Mouse (Mus musculus): ENCODE data around the gene St6gal2.
A peak's percentile ranks its signal among the peaks of the same experiment; 100 is the strongest.

Gene St6gal2

DNA sequence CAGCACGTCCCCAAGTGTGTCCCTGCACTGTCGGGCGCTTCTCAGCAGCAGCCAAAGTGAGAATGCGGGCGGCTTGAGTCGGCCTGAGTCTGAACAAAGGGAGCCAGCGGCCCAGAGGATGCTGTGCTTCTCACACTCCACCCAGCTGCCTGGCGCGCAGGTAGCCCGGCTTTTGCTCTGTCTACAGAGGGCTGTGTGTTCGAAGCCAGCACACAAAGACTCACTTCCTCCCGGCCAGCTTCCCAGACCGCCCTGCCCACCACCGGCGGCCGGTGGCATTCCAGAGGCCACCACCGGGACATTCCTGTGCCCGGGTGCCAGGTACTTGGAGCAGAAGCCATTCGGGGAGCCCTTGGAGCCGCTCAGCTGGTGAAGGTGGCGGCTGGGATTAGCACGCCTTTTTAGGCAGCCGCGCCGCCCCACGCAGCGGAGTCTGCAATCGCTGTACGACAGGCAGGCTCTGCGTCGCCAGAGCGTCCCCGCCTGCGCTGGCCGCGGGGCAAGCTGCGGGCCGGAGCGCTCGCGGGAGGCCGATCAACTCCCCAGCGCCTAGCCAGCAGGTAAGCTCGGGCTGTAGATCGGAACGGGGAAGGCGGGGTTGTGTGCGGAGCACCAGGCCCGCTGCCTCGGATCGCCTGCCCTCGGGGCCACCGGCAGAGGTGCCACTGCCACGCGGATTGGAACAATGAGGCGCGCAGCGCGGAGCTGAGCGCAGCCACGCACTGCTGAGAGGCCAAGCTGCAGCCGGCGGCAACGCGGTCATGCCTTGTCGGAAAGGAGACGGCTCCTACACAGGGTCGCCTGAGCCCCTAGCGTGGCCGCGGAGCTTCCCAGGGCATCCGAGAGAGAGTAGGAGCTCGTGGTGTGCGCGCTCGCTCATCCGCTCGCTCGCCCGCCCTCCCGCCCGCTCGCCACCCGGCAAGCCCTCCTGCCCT lies at the start of gene St6gal2:
St6gal2 (plus strand) TSS at position 133 of the 935 bp plus-strand sequence.
- peak; percentile 53 for DNase-seq (ENCODE audit: low read depth, low spot score)

- DNase-seq (ENCODE audit: low read depth, low spot score), result no peak
Measured at GRCm38 (mm10) chr17:55406043-55406442, 39.1 kb upstream of the St6gal2 start.

DNA sequence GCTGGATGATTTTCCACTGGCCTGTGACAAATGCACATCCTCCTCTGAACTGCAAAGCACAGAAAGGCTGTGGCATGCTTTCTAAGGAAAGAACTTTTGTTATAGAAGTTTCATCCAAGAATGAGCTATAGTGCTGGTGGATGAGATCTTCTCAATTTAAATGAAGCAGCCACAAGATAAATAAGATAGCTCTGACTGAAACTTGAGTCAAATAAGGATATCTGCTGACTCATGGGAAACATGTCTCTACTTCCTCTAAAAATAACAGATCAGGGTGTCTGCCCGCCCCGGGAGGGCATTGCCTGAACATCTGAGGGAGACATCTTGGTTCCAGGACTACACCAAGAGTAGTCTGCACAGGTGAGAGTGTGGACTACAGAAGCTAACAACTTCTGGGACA lies 28.7 kb upstream of the St6gal2 start:
- DNase-seq (ENCODE audit: low read depth, low spot score), result no peak

DNA sequence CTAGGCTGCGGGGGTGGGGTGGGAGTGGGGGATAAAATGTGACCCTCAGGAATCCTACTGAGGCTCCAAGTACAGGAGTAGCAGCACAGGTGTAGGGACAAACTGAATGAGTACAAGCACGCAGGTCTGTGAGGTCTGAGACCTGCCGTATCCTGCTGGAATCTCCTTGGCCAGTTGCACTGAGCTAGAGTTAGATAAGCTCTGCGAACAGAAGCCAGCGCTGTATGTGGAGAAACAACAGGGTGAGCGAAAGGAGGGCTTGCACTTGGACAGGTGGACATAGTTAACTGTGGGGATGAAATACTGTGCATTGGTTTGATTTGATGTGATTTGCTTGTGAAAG lies 974 bp downstream of the St6gal2 start:
- DNase-seq (ENCODE audit: low read depth, low spot score), result peak; percentile 36

- no peak for DNase-seq (ENCODE audit: low read depth, low spot score)
Measured at GRCm38 (mm10) chr17:55446698-55447097, 1.5 kb downstream of the St6gal2 start.

- no peak for DNase-seq (ENCODE audit: low read depth, low spot score)
Measured at GRCm38 (mm10) chr17:55450943-55451342, 5.8 kb downstream of the St6gal2 start.

DNA sequence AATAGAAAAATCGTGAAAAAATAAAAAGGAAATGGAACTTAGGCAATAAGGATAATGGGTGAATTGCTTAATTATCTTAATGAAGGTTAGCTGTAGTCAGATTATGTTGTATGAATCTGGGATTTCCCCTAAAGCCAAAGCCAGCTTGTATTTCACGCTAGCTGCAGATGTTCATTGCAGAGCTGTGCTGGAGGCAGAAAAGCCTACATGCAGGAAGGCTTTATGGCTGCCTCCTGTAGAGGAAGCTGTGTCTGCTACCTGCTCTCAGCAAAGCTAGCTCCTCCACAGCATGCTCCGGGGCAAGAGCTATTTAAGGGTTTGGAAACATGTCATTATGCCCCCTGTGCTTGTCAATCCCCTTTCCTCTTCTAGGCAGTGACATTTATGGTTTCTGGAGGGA lies 9.3 kb downstream of the St6gal2 start:
- no peak for DNase-seq (ENCODE audit: low read depth, low spot score)

- DNase-seq (ENCODE audit: low read depth, low spot score), result no peak
Measured at GRCm38 (mm10) chr17:55460187-55460586, 15.0 kb downstream of the St6gal2 start.

DNA sequence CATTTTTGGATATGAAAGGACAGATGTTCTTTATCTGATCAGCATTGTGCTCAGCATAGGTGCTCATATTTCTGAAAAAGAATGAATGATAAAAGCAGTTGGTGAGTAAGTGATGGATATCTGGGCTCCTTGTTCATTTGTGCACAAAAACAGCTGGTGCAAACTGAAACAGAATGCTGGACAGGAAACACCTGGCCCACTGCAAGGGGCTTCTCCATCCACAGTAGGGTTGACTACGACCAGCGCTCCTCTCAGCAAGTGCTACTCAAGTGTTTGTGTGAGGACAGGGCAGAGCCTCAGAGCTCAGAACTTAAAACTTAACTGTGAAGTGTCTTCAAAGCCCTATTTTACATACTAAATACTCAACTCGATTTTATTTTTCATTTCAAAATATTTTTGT lies 22.4 kb downstream of the St6gal2 start:
- no peak for DNase-seq (ENCODE audit: low read depth, low spot score)

DNA sequence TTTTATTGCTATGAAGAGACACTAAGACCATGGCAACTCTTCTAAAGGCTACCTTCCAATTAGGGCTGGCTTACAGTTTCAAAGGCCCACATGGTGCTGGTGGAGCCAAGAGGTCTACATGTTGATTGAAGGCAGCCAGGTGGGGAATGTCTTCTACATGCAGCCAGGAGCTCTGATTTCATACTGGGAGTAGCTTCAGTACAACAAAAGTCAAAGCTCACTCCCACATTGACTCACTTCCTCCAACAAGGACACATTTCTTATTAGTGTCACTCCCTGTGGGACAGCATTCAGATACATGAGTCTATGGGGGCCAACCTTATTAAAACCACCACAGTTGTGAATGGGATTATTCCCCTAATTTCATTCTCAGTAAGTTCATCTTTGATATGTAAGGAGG lies 23.8 kb downstream of the St6gal2 start:
- DNase-seq (ENCODE audit: low read depth, low spot score), result no peak

DNA sequence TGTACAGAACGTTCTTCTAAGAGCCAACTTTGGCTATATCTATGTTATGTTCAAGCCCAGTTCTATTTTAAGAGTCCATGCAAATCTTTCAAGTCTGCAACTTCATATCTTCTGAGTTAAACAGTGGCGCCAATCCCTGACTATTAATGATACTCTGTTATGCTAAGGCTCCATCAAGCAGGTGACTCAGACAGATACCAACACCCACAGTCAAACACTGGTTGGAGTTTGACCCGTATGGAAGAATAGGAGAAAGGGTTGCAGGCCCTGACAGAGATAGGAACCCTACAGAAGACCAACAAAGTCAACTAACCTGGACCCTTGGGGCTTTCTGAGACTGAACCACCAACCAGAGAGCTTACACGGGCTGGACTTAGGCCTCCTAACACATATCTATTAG lies 30.8 kb downstream of the St6gal2 start:
- DNase-seq (ENCODE audit: low read depth, low spot score), result no peak

- peak; percentile 31 for DNase-seq (ENCODE audit: low read depth, low spot score)
Measured at GRCm38 (mm10) chr17:55477361-55477760, 32.2 kb downstream of the St6gal2 start.

GRCm38 (mm10) chr17:55479367-55479766 lies 34.2 kb downstream of the St6gal2 start:
- no peak for DNase-seq (ENCODE audit: low read depth, low spot score)

DNA sequence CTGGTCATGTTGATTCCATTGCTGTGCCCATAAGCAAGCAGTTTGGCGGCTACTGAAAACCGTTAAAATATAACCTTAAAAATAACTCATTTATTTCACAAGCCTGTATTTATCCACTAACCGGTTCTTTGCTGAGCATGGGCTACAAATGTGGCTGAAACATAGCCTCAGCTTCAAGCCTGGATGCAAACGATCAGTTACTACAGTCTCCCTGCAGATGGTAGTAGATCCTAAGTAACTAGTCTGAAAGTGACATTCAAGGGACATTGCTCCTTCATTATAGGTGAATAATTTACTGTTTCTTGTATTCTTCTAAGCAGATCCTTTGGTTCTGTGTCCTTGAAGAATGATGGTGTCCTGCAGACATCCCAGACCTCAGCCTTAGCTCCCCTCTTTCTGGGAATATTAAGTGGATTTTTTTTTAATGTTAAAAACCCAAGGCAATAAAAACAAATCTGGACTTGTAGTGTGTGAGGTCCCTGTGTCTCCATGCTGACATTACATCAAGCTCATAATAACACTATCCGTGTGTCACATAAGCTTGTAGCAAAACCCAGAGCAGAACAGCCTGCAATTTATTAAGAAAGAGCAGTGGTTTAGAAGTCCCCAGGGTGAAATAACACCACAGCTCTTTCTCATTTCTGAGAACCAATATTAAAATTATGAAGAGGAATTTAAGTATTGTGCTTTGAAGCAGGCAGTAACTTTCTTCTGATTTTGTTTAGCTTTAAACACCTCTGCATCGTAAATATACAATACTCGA lies 39.1 kb downstream of the St6gal2 start:
- peak; percentile 14 for DNase-seq (ENCODE audit: low read depth, low spot score)

DNA sequence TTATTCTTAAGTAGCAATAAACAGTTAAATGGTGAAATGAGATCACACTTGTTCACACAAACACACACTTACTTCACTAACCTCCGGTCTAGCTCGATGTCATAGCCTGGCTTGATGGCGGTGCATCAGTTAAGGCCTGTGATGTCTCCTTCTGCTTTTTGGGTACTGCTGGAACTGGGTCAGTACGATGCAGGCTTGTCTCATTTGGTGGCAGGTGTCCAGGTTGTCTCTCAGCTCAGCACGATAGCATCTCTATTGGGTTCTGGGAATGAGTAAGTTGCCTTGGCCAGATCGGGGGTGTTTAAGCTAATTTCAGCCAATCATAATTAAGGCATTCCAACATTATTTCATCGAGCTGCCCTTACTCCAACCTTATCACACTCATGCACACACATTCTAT lies 86.7 kb downstream of the St6gal2 start:
- no peak for DNase-seq (ENCODE audit: low read depth, low spot score)

GRCm38 (mm10) chr17:55548476-55548875 lies 103.3 kb downstream of the St6gal2 start:
- no peak for DNase-seq (ENCODE audit: low read depth, low spot score)

DNA sequence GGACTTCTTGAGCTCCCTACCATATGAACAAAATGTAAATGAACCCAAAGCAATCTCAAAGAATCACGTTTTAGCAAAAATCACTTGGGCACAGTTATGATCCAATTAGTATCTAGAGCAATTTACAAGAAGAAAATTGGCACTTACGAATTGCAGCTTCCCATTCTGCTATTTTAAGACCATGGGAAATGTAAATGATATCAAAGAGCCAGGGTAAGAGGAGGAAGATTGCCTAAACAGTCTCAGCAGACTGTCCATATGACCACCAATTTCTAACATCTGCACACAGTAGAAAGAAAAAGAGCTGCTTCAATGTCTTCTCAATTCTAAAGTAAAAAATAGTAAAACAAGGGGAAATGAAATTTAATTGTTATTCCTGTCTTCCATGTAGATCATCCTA lies 116.6 kb downstream of the St6gal2 start:
- no peak for DNase-seq (ENCODE audit: low read depth, low spot score)

All from ES-CJ7 (cell line).